Mouse (Mus musculus) erythroblast, embryonic 14.5 days (primary cell): ENCODE measurements at regions not wholly inside any gene's neighbourhood (a gene's known extent, or its start where the extent isn't known, plus 50 kb on each side); places are given as distances from the start of the nearest gene placed in this dataset.

ENCODE experiments used
- GATA1 ChIP-seq: IDR thresholded peaks from 2 replicates; pipeline ENCODE4 v1.6.1; 2012; ENCODE audit warnings: low read length, inconsistent platforms, mixed read lengths
- TAL1 ChIP-seq: IDR thresholded peaks from 3 replicates; pipeline ENCODE4 v1.6.1; 2012; ENCODE audit warnings: low read length, inconsistent platforms, mixed read lengths

DNA sequence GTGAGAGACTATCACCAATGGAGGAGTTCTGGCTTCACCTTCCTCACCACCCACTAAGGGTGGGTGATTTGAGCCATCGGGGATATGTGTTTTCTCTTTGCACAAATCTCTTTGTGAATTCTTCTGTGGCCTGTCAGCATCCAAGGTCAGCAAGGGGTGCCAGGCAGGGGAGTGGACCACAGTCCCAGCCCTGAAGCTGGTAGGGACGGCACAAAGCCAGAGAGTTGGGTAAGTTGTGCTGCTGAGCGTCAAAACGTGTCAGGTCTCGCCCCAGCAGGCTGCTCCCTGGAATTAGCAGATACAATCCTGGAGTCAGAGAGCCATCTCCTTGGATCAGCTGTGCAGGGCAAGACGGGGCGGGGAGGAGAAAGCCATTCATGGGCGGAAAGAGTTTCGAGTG is 101.2 kb upstream of the Zmiz1 start:
- TF ChIP-seq GATA1, result no peak
- no peak for TF ChIP-seq TAL1
